12 mouse cellular contexts compared by ENCODE assay signal in genomic region chr10:48443739-48444342, GRCm38 (mm10).
"Had no signal": no experiment of that assay in that cellular context is flagged by ENCODE, and none has a peak within 500 bp of the region (broad histone marks: within the 10 kb centered on the region; RNA-seq: fewer than 3 reads in every experiment).

No protein-coding gene starts in this region.

- H3K9me3 ChIP-seq: limb, embryonic 12.5 days; liver, embryonic 13.5 days; neural tube, embryonic 12.5 days had no signal

- H3K4me1 ChIP-seq: limb, embryonic 12.5 days; liver, embryonic 13.5 days; neural tube, embryonic 12.5 days had no signal

- H3K9ac ChIP-seq: limb, embryonic 12.5 days; liver, embryonic 13.5 days; neural tube, embryonic 12.5 days had no signal

- DNase-seq: kidney, adult 2 months; kidney, postnatal 25 days; liver; liver, embryonic 13.5 days; lung, adult 18-20 months; right cerebral cortex, postnatal 14 days; thymus, adult 18-20 months; thymus, postnatal 14 days had no signal

- H3K4me3 ChIP-seq: limb, embryonic 12.5 days; liver, embryonic 13.5 days; neural tube, embryonic 12.5 days had no signal

- H3K36me3 ChIP-seq: limb, embryonic 12.5 days; liver, embryonic 13.5 days; neural tube, embryonic 12.5 days had no signal

- H3K27ac ChIP-seq: limb, embryonic 12.5 days; liver, embryonic 13.5 days; neural tube, embryonic 12.5 days; stomach, postnatal 0 days had no signal

- H3K4me2 ChIP-seq: limb, embryonic 12.5 days; liver, embryonic 13.5 days; neural tube, embryonic 12.5 days had no signal

- H3K27me3 ChIP-seq: limb, embryonic 12.5 days; liver, embryonic 13.5 days; neural tube, embryonic 12.5 days had no signal

- ATAC-seq: intestine, embryonic 16.5 days had no signal
